Mouse (Mus musculus): ENCODE results near the gene Xylt1.

GRCm38 (mm10) chr7:117380036-117380417 lies 752 bp upstream of the Xylt1 start:
- TF ChIP-seq HCFC1 (IDR thresholded peaks at IDR 0.05; ENCODE audit: low read depth, low read length): no peak
- no peak for TF ChIP-seq GABPA (IDR thresholded peaks at IDR 0.05; ENCODE audit: low read depth, low read length)
- no peak for TF ChIP-seq POLR2A (IDR thresholded peaks at IDR 0.05; ENCODE audit: control insufficient read depth in 1 of 2, insufficient read depth in 1 of 2, low read depth in 1 of 2, low read length in 2 of 2, poor library complexity in 1 of 2)
- no peak for TF ChIP-seq ZMIZ1 (IDR thresholded peaks at IDR 0.05; ENCODE audit: low read depth, low read length)
- TF ChIP-seq EP300 (IDR thresholded peaks at IDR 0.05; ENCODE audit: low read depth in 1 of 2, low read length in 2 of 2): no peak; a peak in 1 of 4 replicates

Data from MEL (cell line).